ENCODE assay signal across 11 mouse cellular contexts in genomic region chr1:64300951-64301529, GRCm38 (mm10).
A peak's percentile ranks its signal among the peaks of the same experiment; 100 is the strongest.
DNase-seq lines count a peak whose midpoint lies in the region; ATAC-seq lines count a peak whose summit lies in the region.
"Had no signal": no experiment of that assay in that cellular context is flagged by ENCODE, and none has a peak within 500 bp of the region (broad histone marks: within the 10 kb centered on the region; RNA-seq: fewer than 3 reads in every experiment).

No protein-coding gene starts in this region.

- H3K4me1 ChIP-seq in hindbrain, embryonic 11.5 days (replicated peaks; ENCODE audit: control insufficient read depth, insufficient read depth, low read length) = no peaks in the 10 kb centered on the region
- peaks cover 9% of the 10 kb centered on the region for H3K4me1 ChIP-seq in hindbrain, embryonic 14.5 days (replicated peaks; ENCODE audit: control insufficient read depth, insufficient read depth, low read length)
- peaks cover 15% of the 10 kb centered on the region for H3K4me1 ChIP-seq in forebrain, embryonic 15.5 days
- peaks cover 14% of the 10 kb centered on the region for H3K4me1 ChIP-seq in hindbrain, embryonic 16.5 days (ENCODE audit: control insufficient read depth, insufficient read depth, low read depth, low read length)

- no peak overlapping the region for H3K4me2 ChIP-seq in hindbrain, embryonic 11.5 days (replicated peaks; ENCODE audit: low read depth, low read length)
- H3K4me2 ChIP-seq in hindbrain, embryonic 14.5 days (replicated peaks) = no peak overlapping the region
- no peak overlapping the region for H3K4me2 ChIP-seq in forebrain, embryonic 15.5 days (replicated peaks)
- no peak overlapping the region for H3K4me2 ChIP-seq in hindbrain, embryonic 16.5 days (ENCODE audit: low read length)
- H3K4me2 ChIP-seq: hindbrain, embryonic 13.5 days had no signal

- no peak overlapping the region for H3K9ac ChIP-seq in hindbrain, embryonic 11.5 days (ENCODE audit: low read depth, low read length)
- H3K9ac ChIP-seq in hindbrain, embryonic 14.5 days = no peak overlapping the region
- H3K9ac ChIP-seq in forebrain, embryonic 15.5 days (replicated peaks) = no peak overlapping the region
- H3K9ac ChIP-seq in hindbrain, embryonic 16.5 days (ENCODE audit: low read depth, low read length) = no peak overlapping the region
- H3K9ac ChIP-seq: hindbrain, embryonic 13.5 days had no signal

- no peaks in the 10 kb centered on the region for H3K36me3 ChIP-seq in hindbrain, embryonic 11.5 days (ENCODE audit: control insufficient read depth, insufficient read depth, low read length)
- H3K36me3 ChIP-seq in hindbrain, embryonic 14.5 days (replicated peaks; ENCODE audit: control insufficient read depth, insufficient read depth) = no peaks in the 10 kb centered on the region
- H3K36me3 ChIP-seq in macrophage (ENCODE audit: inconsistent target) = no peaks in the 10 kb centered on the region
- no peaks in the 10 kb centered on the region for H3K36me3 ChIP-seq in forebrain, embryonic 15.5 days
- H3K36me3 ChIP-seq in hindbrain, embryonic 16.5 days (ENCODE audit: control insufficient read depth, insufficient read depth, low read length) = no peaks in the 10 kb centered on the region
- H3K36me3 ChIP-seq: forebrain, embryonic 10.5 days; G1E; hindbrain, embryonic 13.5 days had no signal

- H3K27ac ChIP-seq in hindbrain, embryonic 11.5 days (ENCODE audit: low read depth, low read length) = 0 out of 2 replicates have a peak overlapping the region, but pooled peaks have one; percentile 5
- H3K27ac ChIP-seq in hindbrain, embryonic 14.5 days = no peak overlapping the region
- peak overlapping the region; percentile 99 for H3K27ac ChIP-seq in macrophage
- H3K27ac ChIP-seq in forebrain, embryonic 15.5 days (replicated peaks) = no peak overlapping the region
- H3K27ac ChIP-seq in hindbrain, embryonic 16.5 days (ENCODE audit: low read depth, low read length) = no peak overlapping the region
- H3K27ac ChIP-seq: forebrain, embryonic 10.5 days had no signal

- H3K4me3 ChIP-seq in hindbrain, embryonic 11.5 days (ENCODE audit: low read depth, low read length) = no peak overlapping the region
- no peak overlapping the region for H3K4me3 ChIP-seq in hindbrain, embryonic 14.5 days (replicated peaks; ENCODE audit: low read length)
- peak overlapping the region; percentile 3; the same call in 1 of the 2 replicates for H3K4me3 ChIP-seq in macrophage (ENCODE audit: inconsistent target)
- H3K4me3 ChIP-seq in forebrain, embryonic 15.5 days = no peak overlapping the region
- H3K4me3 ChIP-seq in hindbrain, embryonic 16.5 days (ENCODE audit: low read length) = no peak overlapping the region
- H3K4me3 ChIP-seq: forebrain, embryonic 10.5 days; hindbrain, embryonic 13.5 days had no signal

- 89% methylated on average over 8 of the region's 8 CpGs for WGBS in hindbrain, embryonic 11.5 days
- WGBS in hindbrain, embryonic 14.5 days = 85% methylated on average over 8 of the region's 8 CpGs
- WGBS in macrophage (ENCODE audit: missing documents) = 13% methylated on average over 8 of the region's 8 CpGs
- 86% methylated on average over 8 of the region's 8 CpGs for WGBS in forebrain, embryonic 15.5 days
- 87% methylated on average over 8 of the region's 8 CpGs for WGBS in hindbrain, embryonic 16.5 days

- DNase-seq in hindbrain, embryonic 11.5 days (ENCODE audit: low spot score) = no peak
- no peak for DNase-seq in hindbrain, embryonic 14.5 days (ENCODE audit: low spot score)
- DNase-seq in 3T3-L1 (ENCODE audit: low read depth, low spot score) (peak; percentile 85), adipocyte (ENCODE audit: low spot score) (peak; percentile 66)
- no peak for DNase-seq in frontal cortex, postnatal 14 days (ENCODE audit: low spot score in 2 of 2)

- H3K9me3 ChIP-seq in hindbrain, embryonic 11.5 days (ENCODE audit: control insufficient read depth, low read length) = no peaks in the 10 kb centered on the region
- H3K9me3 ChIP-seq in hindbrain, embryonic 14.5 days (ENCODE audit: control insufficient read depth, low read length) = no peaks in the 10 kb centered on the region
- H3K9me3 ChIP-seq in forebrain, embryonic 15.5 days = no peaks in the 10 kb centered on the region
- no peaks in the 10 kb centered on the region for H3K9me3 ChIP-seq in hindbrain, embryonic 16.5 days (ENCODE audit: control insufficient read depth, low read length)
- H3K9me3 ChIP-seq: forebrain, embryonic 10.5 days; G1E; hindbrain, embryonic 13.5 days had no signal

- no peaks in the 10 kb centered on the region for H3K79me2 ChIP-seq in macrophage (ENCODE audit: inconsistent target)

- H3K27me3 ChIP-seq in hindbrain, embryonic 11.5 days (ENCODE audit: control insufficient read depth, insufficient read depth, low read length) = no peaks in the 10 kb centered on the region
- no peaks in the 10 kb centered on the region for H3K27me3 ChIP-seq in hindbrain, embryonic 14.5 days (ENCODE audit: control insufficient read depth, insufficient read depth, low read length)
- no peaks in the 10 kb centered on the region for H3K27me3 ChIP-seq in forebrain, embryonic 15.5 days
- H3K27me3 ChIP-seq in hindbrain, embryonic 16.5 days (replicated peaks; ENCODE audit: control insufficient read depth, insufficient read depth, low read length) = no peaks in the 10 kb centered on the region
- H3K27me3 ChIP-seq: hindbrain, embryonic 13.5 days had no signal

- ATAC-seq in hindbrain, embryonic 11.5 days (ENCODE audit: low FRiP score) = no peak
- no peak for ATAC-seq in hindbrain, embryonic 14.5 days (ENCODE audit: low FRiP score)
- ATAC-seq in forebrain, embryonic 15.5 days (replicated peaks) = no peak
- no peak for ATAC-seq in hindbrain, embryonic 16.5 days

Comparison
In these comparisons a context has a peak if more than half of its experiments do, and no peak if none do; other contexts are left out.
1. H3K27ac ChIP-seq: peak in hindbrain, embryonic 11.5 days (single experiment) and macrophage (single experiment); none in hindbrain, embryonic 14.5 days (single experiment), forebrain, embryonic 15.5 days (single experiment) and hindbrain, embryonic 16.5 days (single experiment).
2. DNase-seq: peak in 3T3-L1 (single experiment) and adipocyte (single experiment); none in hindbrain, embryonic 11.5 days (single experiment), hindbrain, embryonic 14.5 days (single experiment) and frontal cortex, postnatal 14 days (0 of 2).